Mouse (Mus musculus): ENCODE measurements at regions not wholly inside any gene's neighbourhood (a gene's known extent, or its start where the extent isn't known, plus 50 kb on each side); places are given as distances from the start of the nearest gene placed in this dataset.
A peak's percentile ranks its signal among the peaks of the same experiment; 100 is the strongest.

DNA sequence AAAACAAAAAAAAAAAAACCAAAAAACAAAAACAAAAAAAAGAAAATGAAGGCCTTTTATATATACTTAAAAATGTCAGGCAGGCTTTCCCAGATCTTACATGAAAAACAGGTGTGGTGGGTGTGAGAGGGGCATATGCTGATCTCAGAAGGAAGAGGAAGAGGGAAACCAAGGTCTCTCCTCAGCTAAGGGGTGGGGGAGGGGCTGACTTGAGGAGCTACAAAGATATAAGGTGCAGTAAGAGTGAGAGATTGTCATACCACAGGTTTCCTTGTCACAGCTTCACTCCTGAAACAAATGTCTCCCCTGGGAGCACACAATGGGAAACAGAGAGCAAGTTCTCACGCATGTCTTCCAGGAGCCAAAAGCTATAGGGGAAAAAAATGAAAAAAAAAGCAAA, 440.0 kb downstream of the Tns3 start:
- no peak for DNase-seq

DNA sequence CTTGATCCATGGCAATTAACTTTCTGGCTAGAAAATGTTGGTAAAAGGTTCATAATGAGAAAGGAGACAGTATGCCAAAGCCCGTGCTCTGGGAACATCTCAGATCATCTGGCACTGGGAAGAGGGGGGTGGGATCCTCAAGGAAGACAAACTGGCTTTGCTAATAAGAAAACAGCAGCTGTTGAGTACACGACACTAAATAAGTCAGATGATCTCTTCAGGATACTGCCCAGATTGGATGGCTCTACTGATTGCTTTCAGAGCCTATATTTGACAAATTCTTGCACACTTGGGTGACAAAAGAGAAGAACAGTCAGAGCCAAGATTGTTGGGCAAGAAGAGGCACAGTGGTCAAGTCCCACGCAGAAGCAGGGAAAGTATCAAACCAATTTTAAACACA, 443.7 kb downstream of the Tns3 start:
- DNase-seq: peak; percentile 10

DNA sequence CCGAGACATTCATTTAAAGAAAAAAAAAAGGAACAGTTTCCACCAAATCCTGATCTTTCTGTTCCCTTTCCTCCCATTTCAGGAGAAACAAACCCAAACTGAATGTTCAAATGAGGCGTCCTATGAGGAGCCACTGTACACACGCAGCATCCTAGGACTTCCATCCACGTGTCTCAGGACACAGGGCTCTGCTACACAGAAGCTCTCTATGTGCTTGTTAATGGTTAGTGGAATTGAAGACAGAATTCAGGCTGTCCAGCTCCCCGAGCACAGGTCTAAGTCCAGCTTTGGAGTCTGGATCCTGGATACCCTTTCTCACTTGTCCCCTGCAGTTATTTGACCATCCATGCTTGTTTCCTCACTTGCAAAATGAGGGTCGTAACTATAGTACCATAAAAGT, 444.4 kb downstream of the Tns3 start:
- peak; percentile 63 for DNase-seq

DNA sequence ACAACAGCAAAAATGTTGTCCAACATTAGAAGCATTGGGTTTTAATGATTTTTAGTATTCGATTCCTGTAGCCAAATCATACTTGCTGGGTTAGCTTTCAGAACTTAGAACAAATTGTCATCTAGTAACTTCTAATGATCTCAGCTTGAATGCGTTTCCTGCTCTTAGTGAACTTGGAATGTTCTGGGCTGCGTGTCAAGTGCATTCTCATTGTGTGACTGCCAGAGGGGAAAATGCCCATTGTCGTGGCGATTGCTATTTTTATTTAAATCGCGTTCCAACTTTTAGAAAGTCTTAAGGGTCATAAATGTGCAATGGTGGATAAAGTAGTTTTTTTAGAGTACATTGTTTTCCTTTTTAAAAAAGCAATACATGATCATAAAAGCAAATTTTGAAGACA, 448.7 kb downstream of the Tns3 start:
- peak; percentile 61 for DNase-seq

DNA sequence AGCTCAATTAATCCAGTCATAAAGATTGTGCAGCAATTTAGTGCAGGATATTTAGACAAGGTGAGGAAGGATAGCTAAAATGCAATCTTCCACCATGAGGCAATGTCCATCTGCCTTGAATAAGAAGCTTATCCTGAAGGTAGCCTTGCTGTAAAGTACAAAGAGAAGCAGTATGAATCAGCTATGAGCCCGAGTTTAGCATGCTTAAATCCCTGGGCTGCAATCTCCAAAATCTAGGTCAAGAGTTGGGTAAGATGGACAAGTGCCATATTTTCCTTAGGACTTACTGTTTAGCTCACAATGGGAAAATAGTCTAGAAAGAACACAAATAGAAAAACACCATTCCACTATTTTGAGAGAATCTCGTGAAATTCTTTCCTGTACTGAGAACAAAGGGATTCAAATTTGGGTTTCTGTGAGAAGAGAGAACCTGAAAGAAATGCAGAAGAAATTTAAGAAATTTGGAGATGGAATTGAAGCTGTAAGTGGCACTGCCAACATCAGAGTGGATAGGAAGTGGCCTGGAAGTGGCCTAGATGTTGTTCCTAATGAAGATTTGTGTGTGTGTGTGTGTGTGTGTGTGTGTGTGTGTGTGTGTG, 449.9 kb downstream of the Tns3 start:
- DNase-seq: peak; percentile 5

GRCm38 (mm10) chr11:8213130-8213529, 451.2 kb downstream of the Tns3 start:
- no peak for DNase-seq

DNA sequence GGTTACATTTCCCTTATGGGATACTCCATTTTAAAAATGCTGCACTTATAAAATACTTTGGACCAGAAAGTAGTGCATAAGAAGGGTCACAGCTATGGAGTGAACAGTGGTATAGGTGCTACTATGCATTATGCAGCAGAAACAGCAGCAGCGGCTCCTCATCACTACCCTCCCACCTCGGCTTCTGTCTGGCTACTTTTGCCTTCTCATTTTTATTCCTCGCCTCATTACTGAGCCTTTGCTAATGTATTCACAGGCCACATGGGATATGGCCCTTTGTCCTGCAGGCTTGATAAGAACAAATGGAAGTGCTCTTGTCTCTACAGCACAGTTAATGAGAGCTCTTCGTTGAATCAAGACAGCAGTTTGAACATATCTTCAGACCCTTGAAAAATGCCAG, 451.6 kb downstream of the Tns3 start:
- no peak for DNase-seq

DNA sequence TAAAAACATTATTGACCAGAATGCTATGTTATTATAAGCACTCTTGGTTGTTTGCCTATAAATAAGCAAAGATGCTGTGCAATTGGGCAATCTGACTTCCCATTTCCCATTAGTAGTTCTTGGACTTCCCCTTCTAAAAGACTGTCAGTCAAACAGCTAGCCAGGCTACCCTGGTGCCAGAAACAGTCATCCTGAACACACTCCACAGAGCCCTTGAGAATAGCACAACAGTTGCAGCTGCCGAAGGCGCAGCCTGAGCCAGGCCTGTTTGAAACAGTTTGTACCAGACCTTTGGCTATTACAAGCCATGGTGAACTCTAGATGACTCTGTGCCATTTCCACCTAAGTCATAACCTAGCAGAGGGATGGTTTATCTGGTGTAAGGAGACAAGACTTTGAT, 455.3 kb downstream of the Tns3 start:
- DNase-seq: no peak

GRCm38 (mm10) chr11:8199293-8199692, 465.0 kb downstream of the Tns3 start:
- DNase-seq: peak; percentile 25
